Mouse (Mus musculus): ENCODE measurements around the gene Gm14851. TPM values are rescaled to one million over a fixed set of nuclear protein-coding genes. Genes with fewer than 3 reads are reported as not detected.

The Gm14851 gene
- polyA plus RNA-seq (2015; fragmentation: Nextera tagmentation; extraction: Ambion mirVana), result not detected in 2 replicates

DNA sequence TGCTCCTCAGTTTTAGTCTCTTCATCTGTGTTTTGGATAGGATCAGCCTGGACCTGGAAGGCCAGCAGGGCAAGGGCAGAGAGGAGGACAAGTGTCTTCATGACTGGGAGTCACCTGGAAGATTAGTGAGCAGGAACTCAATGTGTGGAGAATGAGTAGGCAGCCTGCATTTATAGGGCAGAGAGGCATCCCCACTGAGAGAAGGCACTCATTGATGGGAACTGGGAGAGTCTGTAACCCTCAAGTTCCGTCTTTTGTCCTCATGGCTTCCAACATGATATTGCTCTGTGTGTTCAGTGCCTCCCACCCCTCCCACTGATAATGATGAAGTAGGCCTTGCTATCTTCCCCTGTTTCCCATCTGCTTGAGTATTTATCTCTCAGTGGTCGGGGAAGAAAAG, at the start of gene Gm14851:
Gene Gm14851 (minus strand): TSS at position 101 of the 400 bp plus-strand sequence.

DNA sequence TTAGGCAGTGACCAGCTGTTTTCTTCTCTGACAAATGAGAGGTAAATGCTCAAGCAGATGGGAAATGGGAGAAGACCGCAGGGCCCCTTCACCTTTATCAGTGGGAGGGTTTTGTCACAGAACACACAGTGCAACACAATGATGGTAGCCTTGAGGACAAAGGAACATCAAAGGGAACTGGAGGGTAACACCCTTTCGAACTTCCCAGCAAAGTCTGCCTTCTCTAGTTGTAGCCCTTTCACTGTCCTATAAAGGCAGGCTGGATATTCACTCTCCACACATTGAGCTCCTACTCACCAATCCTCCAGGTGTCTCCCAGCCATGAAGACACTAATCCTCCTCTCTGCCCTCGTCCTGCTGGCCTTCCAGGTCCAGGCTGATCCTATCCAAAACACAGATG, 38.5 kb upstream of the Gm14851 start, which contains the start of gene Defa30:
Gene Defa30 (plus strand): TSS at position 301 of the 400 bp plus-strand sequence.

DNA sequence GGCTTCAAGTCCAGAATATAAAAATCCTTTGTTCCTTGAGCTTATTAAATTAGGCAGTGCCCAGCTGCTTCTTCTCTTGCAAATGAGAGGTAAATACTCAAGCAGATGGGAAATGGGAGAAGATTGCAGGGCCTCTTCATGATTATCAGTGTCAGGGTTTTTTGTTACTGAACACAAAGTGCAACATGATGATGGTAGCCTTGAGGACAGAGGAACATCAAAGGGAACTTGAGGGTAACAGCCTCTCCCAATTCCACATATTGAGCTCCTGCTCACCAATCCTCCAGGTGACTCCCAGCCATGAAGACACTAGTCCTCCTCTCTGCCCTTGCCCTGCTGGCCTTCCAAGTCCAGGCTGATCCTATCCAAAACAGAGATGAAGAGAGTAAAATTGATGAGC, 11.7 kb downstream of the Gm14851 start, which contains the start of gene Defa25:
Gene Defa25 (plus strand): TSS at position 301 of the 400 bp plus-strand sequence.

DNA sequence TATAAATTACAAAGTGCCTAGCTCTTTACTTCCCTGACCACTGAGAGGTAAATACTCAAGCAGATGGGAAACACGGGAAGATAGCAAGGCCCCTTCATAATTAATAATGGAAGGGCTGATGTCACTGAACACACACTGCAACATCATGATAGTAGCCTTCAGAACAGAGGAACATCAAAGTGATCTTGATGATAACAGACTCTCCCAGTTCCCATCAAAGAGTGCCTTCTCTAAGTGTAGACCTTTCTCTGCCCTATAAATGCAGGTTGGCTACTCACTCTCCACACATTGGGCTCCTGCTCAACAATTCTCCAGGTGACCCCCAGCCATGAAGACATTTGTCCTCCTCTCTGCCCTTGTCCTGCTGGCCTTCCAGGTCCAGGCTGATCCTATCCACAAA, 31.1 kb downstream of the Gm14851 start, which contains the start of gene Defa35:
Gene Defa35 (plus strand): TSS at position 301 of the 400 bp plus-strand sequence.

DNA sequence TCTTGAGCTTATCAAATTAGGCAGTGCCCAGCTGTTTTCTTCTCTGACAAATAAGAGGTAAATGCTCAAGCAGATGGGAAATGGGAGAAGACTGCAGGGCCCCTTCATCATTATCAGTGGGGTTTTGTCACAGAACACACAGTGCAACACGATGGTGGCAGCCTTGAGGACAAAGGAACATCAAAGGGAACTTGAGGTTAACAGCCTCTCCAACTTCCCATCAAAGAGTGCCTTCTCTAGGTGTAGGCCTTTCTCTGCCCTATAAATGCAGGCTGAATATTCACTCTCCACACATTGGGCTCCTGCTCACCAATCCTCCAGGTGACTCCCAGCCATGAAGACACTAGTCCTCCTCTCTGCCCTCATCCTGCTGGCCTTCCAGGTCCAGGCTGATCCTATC, 41.1 kb downstream of the Gm14851 start, which contains the start of gene Defa23:
Gene Defa23 (plus strand): TSS at position 301 of the 400 bp plus-strand sequence.

Other genes starting within 250 kb of the Gm14851 start
- gene Defb33, start 203.4 kb downstream of the Gm14851 start, polyA plus RNA-seq (2015; fragmentation: Nextera tagmentation; extraction: Ambion mirVana), result not detected in 2 replicates
- not detected in 2 replicates for gene Gm15056, start 193.4 kb downstream of the Gm14851 start, polyA plus RNA-seq (2015; fragmentation: Nextera tagmentation; extraction: Ambion mirVana)
- gene Gm6040, start 174.0 kb downstream of the Gm14851 start, polyA plus RNA-seq (2015; fragmentation: Nextera tagmentation; extraction: Ambion mirVana), result not detected in 2 replicates
- not detected in 2 replicates for gene AY761185, start 151.3 kb downstream of the Gm14851 start, polyA plus RNA-seq (2015; fragmentation: Nextera tagmentation; extraction: Ambion mirVana)
- not detected in 2 replicates for gene Defa21, start 70.5 kb downstream of the Gm14851 start, polyA plus RNA-seq (2015; fragmentation: Nextera tagmentation; extraction: Ambion mirVana)
- not detected in 2 replicates for gene Defa23, start 41.0 kb downstream of the Gm14851 start, polyA plus RNA-seq (2015; fragmentation: Nextera tagmentation; extraction: Ambion mirVana)
- gene Defa35, start 31.0 kb downstream of the Gm14851 start, polyA plus RNA-seq (2015; fragmentation: Nextera tagmentation; extraction: Ambion mirVana), result not detected in 2 replicates
- not detected in 2 replicates for gene Defa25, start 11.6 kb downstream of the Gm14851 start, polyA plus RNA-seq (2015; fragmentation: Nextera tagmentation; extraction: Ambion mirVana)
- gene Defa30, start 38.6 kb upstream of the Gm14851 start, polyA plus RNA-seq (2015; fragmentation: Nextera tagmentation; extraction: Ambion mirVana), result not detected in 2 replicates
- not detected in 2 replicates for gene Defa22, start 66.2 kb upstream of the Gm14851 start, polyA plus RNA-seq (2015; fragmentation: Nextera tagmentation; extraction: Ambion mirVana)
- not detected in 2 replicates for gene Defa31, start 95.6 kb upstream of the Gm14851 start, polyA plus RNA-seq (2015; fragmentation: Nextera tagmentation; extraction: Ambion mirVana)
- not detected in 2 replicates for gene Gm15293, start 105.5 kb upstream of the Gm14851 start, polyA plus RNA-seq (2015; fragmentation: Nextera tagmentation; extraction: Ambion mirVana)
- not detected in 2 replicates for gene Gm15292, start 153.7 kb upstream of the Gm14851 start, polyA plus RNA-seq (2015; fragmentation: Nextera tagmentation; extraction: Ambion mirVana)
- not detected in 2 replicates for gene Defa27, start 219.5 kb upstream of the Gm14851 start, polyA plus RNA-seq (2015; fragmentation: Nextera tagmentation; extraction: Ambion mirVana)
- gene Defa29, start 231.0 kb upstream of the Gm14851 start, polyA plus RNA-seq (2015; fragmentation: Nextera tagmentation; extraction: Ambion mirVana), result not detected in 2 replicates

All from skeletal muscle tissue, postnatal 0 days (tissue).